Mouse (Mus musculus): ENCODE results near the gene Rnf26.
A peak's percentile ranks its signal among the peaks of the same experiment; 100 is the strongest.

Rnf26 gene

GRCm38 (mm10) chr9:44074395-44075275, 38.7 kb downstream of the Rnf26 start:
- DNase-seq (ENCODE audit: low read depth), result no peak

DNA sequence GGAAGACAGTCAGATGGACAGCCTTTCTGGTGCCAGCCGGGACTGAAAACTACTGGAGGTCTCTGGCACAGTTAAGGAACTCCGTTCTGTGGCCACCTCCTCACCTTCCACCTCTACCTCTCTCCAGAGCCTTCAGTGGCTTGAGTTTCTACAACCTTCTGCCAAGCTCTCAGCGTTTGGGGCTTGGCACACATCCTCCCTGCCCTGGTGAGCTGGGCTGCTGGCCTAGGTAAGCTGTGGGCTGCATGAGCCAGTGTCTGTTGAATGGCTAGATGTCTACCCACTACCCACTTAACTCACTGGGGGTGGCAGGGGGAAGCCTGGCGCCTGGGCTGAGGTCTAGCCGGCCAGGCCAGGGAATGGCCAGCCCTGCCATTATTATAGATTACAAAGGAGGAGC, 40.2 kb downstream of the Rnf26 start:
- DNase-seq (ENCODE audit: low read depth), result no peak

GRCm38 (mm10) chr9:44072599-44072915, 40.8 kb downstream of the Rnf26 start:
- no peak for DNase-seq (ENCODE audit: low read depth)

DNA sequence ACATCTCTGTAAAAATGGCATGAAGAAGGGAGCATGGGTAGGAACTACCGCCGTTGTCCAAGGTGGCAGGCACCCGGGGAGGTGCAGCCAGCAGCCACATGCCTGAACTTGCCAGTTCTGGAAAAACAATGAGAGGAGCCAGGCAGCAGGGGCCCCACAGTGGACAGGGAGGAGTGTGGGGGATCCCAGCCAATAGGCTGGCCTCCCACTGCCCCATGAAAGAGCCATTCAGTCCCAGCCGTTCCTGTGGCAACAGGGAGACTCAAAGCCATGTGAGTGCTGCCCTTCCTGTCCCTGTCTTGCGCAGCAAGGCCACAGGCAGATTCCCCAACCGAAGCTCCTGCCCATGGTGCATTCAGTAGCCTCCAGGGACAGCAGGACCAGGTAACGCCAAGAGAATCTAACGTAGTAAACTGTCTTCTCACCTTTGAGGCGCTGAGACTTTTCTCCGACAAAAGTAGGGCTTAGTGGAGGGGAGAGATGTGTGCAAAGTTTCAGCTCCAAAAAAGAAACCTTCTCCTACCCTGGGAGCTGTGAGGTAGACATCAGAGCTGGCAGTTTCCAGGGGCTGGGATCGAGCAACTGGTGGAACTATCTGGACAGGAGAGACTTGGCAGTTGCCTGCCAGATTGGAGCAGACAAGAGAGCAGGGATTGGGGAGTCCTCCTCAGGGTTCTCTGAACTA, 41.3 kb downstream of the Rnf26 start:
- DNase-seq (ENCODE audit: low read depth), result no peak

- DNase-seq (ENCODE audit: low read depth), result no peak
Measured at GRCm38 (mm10) chr9:44070844-44071231, 42.5 kb downstream of the Rnf26 start.

DNA sequence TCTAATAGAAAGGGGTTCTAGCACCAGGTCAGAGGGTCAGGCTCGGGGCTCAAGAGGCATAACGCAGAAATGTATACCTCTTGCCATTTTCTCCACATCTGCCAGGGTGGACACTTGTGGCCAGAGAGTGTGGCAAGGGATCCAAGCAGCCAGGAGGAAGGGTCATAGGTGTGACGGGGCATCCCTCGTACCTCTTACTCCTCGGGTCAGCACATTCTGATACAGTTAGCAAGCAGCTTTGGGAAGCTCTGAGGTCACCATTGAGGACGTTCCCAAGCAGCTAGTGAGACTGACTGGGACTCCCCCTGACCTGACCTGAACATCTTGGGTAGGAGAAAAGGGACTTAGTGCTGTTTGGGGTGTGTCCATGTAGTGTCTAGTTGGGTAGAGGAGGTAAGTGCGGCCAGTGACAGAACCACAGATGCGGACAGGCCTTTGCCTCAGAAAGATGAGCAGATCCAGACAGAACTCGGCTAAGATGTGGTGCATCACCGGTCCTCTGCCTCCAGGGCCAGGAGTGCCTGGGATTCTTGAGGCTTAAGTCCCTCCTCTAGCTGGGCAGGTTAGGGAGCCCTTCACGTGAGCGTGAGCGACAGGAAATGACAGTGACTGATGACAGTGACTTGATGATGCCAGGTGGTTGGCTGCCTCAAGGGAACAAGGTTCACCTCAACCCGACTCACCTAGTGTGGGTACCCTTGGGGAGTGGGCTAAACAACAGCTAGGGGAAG, 43.0 kb downstream of the Rnf26 start:
- no peak for DNase-seq (ENCODE audit: low read depth)

DNA sequence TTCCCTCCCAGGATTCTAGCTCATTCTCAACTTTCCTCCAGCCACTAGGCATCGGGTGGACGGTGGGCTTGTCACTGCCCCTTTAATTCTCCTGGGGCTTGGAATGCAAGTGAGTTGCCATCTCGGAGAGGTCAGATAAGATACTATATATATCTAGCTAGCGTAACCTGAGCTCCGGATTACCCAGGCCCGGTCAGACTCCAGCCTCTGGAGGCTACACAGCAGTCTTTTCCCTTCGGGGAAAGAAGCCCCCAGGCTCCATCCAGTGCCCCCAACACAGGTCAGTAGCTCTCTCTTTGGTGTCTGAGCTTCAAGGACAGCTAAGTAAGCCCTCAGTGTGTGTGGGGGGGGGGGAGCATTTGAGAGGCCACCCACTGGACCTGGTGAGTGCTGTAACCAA, 44.1 kb downstream of the Rnf26 start:
- DNase-seq (ENCODE audit: low read depth), result no peak

- DNase-seq (ENCODE audit: low read depth), result no peak
Measured at GRCm38 (mm10) chr9:44067960-44068330, 45.4 kb downstream of the Rnf26 start.

DNA sequence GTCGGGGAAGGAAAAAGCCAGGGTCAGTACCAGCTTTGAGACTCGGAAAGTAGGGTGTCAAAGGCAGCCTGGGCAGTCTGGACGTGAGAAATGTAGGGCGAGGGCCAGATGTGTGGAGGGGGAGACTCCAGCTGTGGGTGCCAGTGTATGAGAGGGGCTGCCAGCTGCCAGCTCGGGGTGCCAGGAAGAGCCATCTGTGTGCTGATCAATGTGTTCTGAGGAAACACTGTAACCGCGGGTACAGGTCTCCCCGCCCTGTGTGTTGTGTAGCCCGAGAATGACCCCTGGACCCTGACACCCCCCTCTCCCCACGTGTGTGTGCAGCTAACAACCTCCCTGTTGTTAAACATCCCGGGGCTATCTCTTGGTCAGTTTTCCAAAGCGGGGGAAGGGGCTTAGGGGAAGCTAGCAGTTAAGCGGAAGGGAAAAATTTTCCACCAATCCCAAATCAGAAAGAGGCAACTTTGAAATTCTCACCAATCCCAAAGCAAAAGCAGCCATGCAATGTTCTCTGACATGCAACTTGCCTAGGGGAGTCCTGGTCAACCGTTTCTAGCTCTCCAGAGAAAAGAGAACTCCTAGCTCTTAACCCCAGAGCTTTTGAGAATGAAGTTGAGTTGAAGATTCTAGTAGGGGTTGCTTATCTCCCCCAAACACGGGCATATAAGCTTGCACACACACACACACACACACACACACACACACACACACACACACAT, 45.9 kb downstream of the Rnf26 start:
- no peak for DNase-seq (ENCODE audit: low read depth)

DNA sequence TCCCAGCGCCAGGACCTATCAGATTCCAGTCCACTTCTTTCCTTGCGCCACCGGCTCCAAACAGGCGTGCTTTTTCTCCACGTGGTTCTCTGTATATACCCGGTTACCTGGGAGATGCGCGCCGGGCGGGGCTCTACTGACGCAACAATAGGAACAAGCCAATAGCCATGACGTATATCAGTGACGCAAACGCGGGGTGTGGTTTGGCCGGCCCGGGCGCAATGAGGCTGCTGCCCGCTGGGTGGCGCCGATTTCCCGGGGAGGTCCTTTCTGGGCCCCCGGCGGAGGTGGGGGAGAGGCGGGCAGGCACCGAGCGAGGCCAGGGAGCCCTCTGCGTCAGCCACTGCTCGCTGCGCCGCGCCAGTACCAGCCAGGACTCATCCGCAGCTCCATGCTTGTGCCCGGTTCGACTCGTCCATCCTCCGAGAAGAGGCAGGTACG, 46.5 kb downstream of the Rnf26 start, which contains the start of gene Usp2:
Usp2 (plus strand) TSS at position 237 of the 441 bp plus-strand sequence.
- DNase-seq (ENCODE audit: low read depth), result peak; percentile 97

GRCm38 (mm10) chr9:44065177-44065576, 48.1 kb downstream of the Rnf26 start:
- no peak for DNase-seq (ENCODE audit: low read depth)

DNA sequence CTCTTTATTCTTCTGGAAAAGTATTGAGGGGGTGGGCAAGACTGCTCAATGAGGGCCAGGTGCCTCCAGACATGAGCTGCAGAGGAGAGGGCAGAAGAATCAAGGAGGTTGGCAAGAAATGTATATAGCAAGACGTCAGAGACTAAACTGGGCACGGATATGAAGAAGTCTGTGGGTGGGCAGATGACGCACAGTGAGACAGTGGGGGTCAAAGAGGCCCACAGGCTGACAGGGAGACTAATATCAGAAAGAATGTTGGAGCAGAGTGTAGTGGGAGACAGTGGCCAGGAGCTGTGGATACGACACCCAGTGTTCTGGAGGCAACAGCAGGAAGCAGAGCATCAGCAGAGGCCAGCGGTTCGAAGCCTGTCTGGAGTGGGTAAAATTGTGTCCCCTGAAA, 54.7 kb downstream of the Rnf26 start:
- DNase-seq (ENCODE audit: low read depth), result no peak

- DNase-seq (ENCODE audit: low read depth), result no peak
Measured at GRCm38 (mm10) chr9:44053936-44054335, 59.4 kb downstream of the Rnf26 start.

DNA sequence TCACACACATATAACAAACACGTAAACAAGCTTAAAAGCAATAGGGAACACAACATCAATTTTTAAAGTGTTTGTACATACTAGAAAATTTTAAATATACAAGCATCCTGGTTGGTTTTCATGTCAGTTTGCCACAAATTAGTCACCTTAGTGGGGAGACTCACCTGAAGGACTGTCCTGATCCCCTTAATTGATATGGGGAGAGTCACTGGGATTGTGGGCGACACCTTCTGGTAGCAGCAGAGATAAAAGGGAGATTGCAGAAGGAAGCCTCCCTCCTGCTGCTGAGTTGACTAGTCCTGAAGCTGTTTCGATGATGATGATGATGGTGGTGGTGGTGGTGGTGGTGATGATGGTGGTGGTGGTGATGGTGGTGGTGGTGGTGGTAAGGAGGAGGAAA, 60.5 kb downstream of the Rnf26 start:
- DNase-seq (ENCODE audit: low read depth), result no peak

DNA sequence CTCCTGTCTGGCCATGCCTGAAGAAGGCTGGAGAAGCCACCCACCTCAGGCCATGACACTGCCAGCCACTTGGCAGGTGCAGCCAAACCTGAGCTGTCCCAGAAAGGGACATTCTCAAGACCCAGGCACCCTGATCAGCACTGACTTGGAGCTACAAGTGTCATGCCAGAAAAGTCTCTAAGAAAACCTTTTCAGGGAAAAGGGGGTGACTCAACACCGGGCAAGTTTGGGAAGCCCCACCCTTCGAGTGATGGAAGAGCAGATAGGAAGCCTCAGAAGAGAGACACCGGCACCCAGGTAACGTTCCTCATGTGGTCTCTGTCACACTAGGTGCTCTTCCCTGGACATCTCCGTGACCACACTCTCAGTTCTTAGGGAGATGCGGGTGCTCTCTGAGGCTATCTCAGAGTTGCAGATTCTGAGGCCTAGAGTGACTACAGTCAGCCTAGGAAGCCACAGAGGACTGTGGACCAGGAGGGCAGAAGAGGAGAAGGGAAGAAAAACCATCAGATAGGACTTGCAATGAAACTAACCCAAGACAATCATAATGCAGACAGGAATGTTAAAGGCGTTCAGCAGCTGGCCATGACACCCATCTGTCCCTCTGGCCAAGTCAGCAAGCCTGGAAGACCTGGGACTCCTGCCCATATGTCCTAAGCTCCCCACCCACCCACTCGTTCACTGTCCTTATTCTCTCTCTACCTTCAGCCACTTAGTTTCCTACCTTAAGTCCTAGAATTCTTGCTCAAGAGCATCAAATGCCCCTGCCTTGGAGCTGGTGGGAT, 63.7 kb downstream of the Rnf26 start:
- DNase-seq (ENCODE audit: low read depth), result no peak

GRCm38 (mm10) chr9:44048541-44049380, 64.6 kb downstream of the Rnf26 start:
- no peak for DNase-seq (ENCODE audit: low read depth)

DNA sequence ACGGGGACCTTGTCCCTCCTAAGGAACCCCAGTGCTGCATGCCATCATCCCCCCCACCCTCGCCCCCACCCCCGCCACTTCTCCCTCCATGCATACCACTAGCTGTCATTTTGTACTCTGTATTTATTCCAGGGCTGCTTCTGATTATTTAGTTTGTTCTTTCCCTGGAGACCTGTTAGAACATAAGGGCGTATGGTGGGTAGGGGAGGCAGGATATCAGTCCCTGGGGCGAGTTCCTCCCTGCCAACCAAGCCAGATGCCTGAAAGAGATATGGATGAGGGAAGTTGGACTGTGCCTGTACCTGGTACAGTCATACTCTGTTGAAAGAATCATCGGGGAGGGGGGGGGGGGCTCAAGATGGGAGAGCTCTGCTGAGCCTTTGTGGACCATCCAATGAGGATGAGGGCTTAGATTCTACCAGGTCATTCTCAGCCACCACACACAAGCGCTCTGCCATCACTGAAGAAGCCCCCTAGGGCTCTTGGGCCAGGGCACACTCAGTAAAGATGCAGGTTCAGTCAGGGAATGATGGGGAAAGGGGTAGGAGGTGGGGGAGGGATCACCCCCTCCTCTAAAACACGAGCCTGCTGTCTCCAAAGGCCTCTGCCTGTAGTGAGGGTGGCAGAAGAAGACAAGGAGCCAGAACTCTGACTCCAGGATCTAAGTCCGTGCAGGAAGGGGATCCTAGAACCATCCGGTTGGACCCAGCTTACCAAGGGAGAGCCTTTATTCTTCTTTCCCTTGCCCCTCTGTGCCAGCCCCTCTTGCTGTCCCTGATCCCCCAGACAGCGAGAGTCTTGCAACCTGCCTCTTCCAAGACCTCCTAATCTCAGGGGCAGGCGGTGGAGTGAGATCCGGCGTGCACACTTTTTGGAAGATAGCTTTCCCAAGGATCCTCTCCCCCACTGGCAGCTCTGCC, 65.5 kb downstream of the Rnf26 start:
- no peak for DNase-seq (ENCODE audit: low read depth)

- no peak for DNase-seq (ENCODE audit: low read depth)
Measured at GRCm38 (mm10) chr9:44047071-44047470, 66.2 kb downstream of the Rnf26 start.

DNA sequence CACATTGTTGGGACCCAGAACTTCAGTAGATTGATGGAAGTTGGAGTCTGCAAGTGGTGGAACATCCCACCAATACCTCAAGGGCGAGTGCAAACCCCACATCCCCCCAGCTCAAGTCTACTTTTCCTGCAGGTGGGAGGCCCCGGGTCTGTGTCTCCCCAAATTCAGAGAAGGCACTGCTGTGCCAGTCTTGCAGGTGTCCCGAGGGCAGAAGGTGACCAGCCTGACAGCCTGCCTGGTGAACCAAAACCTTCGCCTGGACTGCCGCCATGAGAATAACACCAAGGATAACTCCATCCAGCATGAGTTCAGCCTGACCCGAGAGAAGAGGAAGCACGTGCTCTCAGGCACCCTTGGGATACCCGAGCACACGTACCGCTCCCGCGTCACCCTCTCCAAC, 66.9 kb downstream of the Rnf26 start:
- DNase-seq (ENCODE audit: low read depth), result no peak

Data from c-Kit-positive CD71-negative TER-119-negative erythroid progenitor cells, embryonic 14.5 days (primary cell).